Mouse (Mus musculus) CH12.LX (cell line): ENCODE measurements around the gene Zfp827.

Experiments used
- CHD2 ChIP-seq: IDR thresholded peaks from 2 replicates; pipeline ENCODE4 v1.6.1; 2011; ENCODE audit warnings: low read length, improper control_type of control experiment
- CTCF ChIP-seq, 2 experiments: IDR thresholded peaks in 1 of 2; conservative IDR thresholded peaks in 1 of 2; 2 replicates each; pipeline ENCODE4 v1.5.1; 2011 to 2012; ENCODE audit warnings: low read depth in 2 of 2, low read length in 2 of 2, improper control_type of control experiment in 1 of 2, inconsistent platforms in 1 of 2, mild to moderate bottlenecking in 1 of 2, moderate library complexity in 1 of 2
- ELF1 ChIP-seq: IDR thresholded peaks from 2 replicates; pipeline ENCODE4 v1.6.1; 2014; ENCODE audit warnings: low read depth, mild to moderate bottlenecking, inconsistent platforms, low read length, improper control_type of control experiment
- EP300 ChIP-seq: IDR thresholded peaks from 2 replicates; pipeline ENCODE4 v1.6.1; 2011; ENCODE audit warnings: low read length, improper control_type of control experiment
- KAT2A ChIP-seq: IDR thresholded peaks from 2 replicates; pipeline ENCODE4 v1.6.1; 2012; ENCODE audit warnings: low read length, improper control_type of control experiment, inconsistent platforms; ENCODE audit not compliant: insufficient replicate concordance
- MAFK ChIP-seq: IDR thresholded peaks from 2 replicates; pipeline ENCODE4 v1.6.1; 2011; ENCODE audit warnings: low read length, improper control_type of control experiment; ENCODE audit not compliant: insufficient replicate concordance
- NELFE ChIP-seq: IDR thresholded peaks from 2 replicates; pipeline ENCODE4 v1.6.1; 2011; ENCODE audit warnings: low read depth, low read length, improper control_type of control experiment
- POLR2A ChIP-seq: IDR thresholded peaks from 2 replicates; pipeline ENCODE4 v1.6.1; 2011; ENCODE audit warnings: low read depth, mild to moderate bottlenecking, improper control_type of control experiment, low read length
- UBTF ChIP-seq: IDR thresholded peaks from 2 replicates; pipeline ENCODE4 v1.6.1; 2012; ENCODE audit warnings: low read depth, mild to moderate bottlenecking, inconsistent platforms, low read length, improper control_type of control experiment, moderate library complexity
- USF2 ChIP-seq: conservative IDR thresholded peaks from 2 replicates; pipeline ENCODE4 v1.6.1; 2011; ENCODE audit warnings: low read depth, low read length, improper control_type of control experiment
- ZC3H11A ChIP-seq: IDR thresholded peaks from 2 replicates; pipeline ENCODE4 v1.6.1; 2012; ENCODE audit warnings: low read depth, mild to moderate bottlenecking, inconsistent platforms, low read length, improper control_type of control experiment
- ZKSCAN1 ChIP-seq: IDR thresholded peaks from 2 replicates; pipeline ENCODE4 v1.6.1; 2012; ENCODE audit warnings: low read depth, inconsistent platforms, low read length, improper control_type of control experiment, borderline replicate concordance
- ZNF384 ChIP-seq: IDR thresholded peaks from 2 replicates; pipeline ENCODE4 v1.6.1; 2012; ENCODE audit warnings: low read depth, low read length, improper control_type of control experiment, inconsistent platforms

DNA sequence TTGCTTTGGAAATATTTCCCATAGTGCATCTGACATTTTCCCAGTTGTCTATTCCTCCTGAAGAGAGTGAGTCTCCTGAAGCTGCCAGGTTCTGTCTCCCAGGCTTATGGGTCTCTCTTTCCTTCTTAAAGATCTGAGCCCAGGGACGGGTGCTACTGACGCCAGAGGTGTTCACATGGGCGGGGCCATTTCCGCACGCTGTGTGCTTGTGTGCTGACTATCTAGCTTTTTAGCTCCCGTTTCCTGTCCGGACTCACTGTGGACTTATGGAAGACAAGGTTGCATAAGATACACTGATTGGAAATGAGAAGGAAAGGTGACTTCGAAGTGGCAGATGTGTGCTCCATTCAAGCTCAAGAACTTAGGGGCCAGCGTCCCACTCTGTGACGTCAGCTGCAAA is 120.6 kb downstream of the Zfp827 start:
- TF ChIP-seq CTCF (conservative IDR thresholded peaks at IDR 0.05 in 1 of 2, IDR thresholded peaks at IDR 0.05 in 1 of 2; ENCODE audit: low read depth in 2 of 2, low read length in 2 of 2) (no peak), CHD2 (no peak), UBTF (no peak), KAT2A (no peak), EP300 (no peak), NELFE (no peak), ZNF384 (no peak), USF2 (no peak), MAFK (no peak), ELF1 (no peak), POLR2A (no peak), ZKSCAN1 (no peak), ZC3H11A (no peak)
